Mouse (Mus musculus): Measurements from ENCODE around the gene Castor1. TPM values are rescaled to one million over a fixed set of nuclear protein-coding genes. Genes with fewer than 3 reads are reported as not detected.

Castor1 gene
- total and polyA plus RNA-seq, 2 experiments from 2014 or later: 8.4 to 32.6 TPM

DNA sequence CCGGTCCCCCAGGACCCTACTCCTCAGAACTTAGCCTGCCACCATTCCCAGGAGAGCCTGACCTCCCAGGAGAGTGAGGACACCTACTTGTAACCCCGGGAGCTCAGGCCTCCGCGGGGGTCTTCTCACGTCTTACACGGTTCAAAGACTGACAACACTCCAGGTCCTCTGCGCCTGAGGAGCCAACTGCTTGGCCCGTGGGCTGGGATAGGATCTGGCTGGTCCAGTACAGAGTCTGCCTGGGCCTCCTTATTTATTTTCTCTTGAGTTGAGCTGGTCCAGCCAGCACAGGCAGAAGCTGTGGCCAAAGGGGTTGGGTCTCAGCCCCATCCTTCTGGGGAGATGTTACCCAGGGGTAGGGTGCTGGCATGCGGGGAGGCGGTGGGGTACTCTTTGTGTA, 3.0 kb upstream of the Castor1 start:
- ATAC-seq (ENCODE audit: insufficient read depth, low read depth) (no peak), DNase-seq (ENCODE audit: low spot score) (no peak)
- WGBS: 74% methylated on average over 10 of the region's 10 CpGs
- Histone ChIP-seq H3K27me3 (ENCODE audit: control insufficient read depth, insufficient read depth, low read length) (no peaks in the 10 kb centered on the region), H3K4me1 (ENCODE audit: control insufficient read depth, insufficient read depth) (peaks cover 27% of the 10 kb centered on the region; the same call in 1 of the 2 replicates), H3K27ac (ENCODE audit: low read depth) (no peak overlapping the region), H3K4me2 (ENCODE audit: low read depth, low read length) (no peak overlapping the region), H3K36me3 (replicated peaks; ENCODE audit: control insufficient read depth, insufficient read depth, low read length) (peaks cover 30% of the 10 kb centered on the region), H3K9me3 (replicated peaks; ENCODE audit: control insufficient read depth, low read length) (no peaks in the 10 kb centered on the region), H3K9ac (replicated peaks; ENCODE audit: low read depth, low read length) (no peak overlapping the region), H3K4me3 (ENCODE audit: low read depth, low read length) (no peak overlapping the region)
- TF ChIP-seq CTCF (IDR thresholded peaks at IDR 0.05; ENCODE audit: low read depth) (no peak), EP300 (IDR thresholded peaks at IDR 0.05; ENCODE audit: low read depth) (no peak)

DNA sequence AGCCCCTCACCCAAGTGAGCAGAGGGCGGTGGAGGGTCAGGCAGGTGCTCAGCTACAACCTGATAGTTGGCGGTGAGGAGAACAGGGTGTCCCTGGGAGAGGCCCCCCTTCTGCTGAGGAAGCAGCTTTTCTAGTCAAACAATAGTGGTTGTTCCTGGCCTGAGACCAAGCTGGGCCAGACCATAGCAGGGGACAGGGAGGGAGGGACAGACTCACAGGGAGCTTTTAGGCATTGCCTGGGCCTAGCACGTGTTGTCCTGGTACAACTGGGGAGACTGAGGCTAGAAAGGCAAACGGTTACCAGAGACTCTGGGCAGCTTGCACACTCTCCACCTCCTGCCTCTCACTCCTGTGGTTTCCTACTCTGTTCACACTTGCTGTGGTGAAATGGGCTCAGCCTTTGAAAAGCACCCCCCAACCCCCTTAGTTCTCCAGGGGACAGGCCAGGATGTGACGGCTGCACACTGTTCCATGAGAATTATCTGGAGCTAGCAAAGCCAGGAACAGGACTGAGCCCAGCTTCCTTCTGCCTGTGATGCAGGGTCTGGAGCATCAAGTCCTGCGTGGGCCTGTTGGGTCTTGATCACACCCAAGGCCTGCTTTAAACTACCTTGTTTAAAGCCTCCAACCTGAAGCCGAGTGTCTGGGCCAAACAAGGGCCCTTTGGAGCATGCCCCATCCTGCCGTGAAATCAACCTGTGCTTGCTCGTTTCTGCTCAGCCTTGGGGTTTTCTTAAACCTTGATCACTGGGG, 1.6 kb upstream of the Castor1 start:
- Histone ChIP-seq H3K27ac (ENCODE audit: low read depth) (peak overlapping the region; percentile 88), H3K9me3 (replicated peaks; ENCODE audit: control insufficient read depth, low read length) (no peaks in the 10 kb centered on the region), H3K4me3 (ENCODE audit: low read depth, low read length) (no peak overlapping the region), H3K36me3 (replicated peaks; ENCODE audit: control insufficient read depth, insufficient read depth, low read length) (peaks cover 29% of the 10 kb centered on the region), H3K27me3 (ENCODE audit: control insufficient read depth, insufficient read depth, low read length) (no peaks in the 10 kb centered on the region), H3K4me1 (ENCODE audit: control insufficient read depth, insufficient read depth) (peaks cover 27% of the 10 kb centered on the region; the same call in 1 of the 2 replicates), H3K9ac (replicated peaks; ENCODE audit: low read depth, low read length) (no peak overlapping the region; the same call in 1 of the 2 replicates), H3K4me2 (ENCODE audit: low read depth, low read length) (no peak overlapping the region)
- ATAC-seq (ENCODE audit: insufficient read depth, low read depth): peak; percentile 62
- TF ChIP-seq EP300 (IDR thresholded peaks at IDR 0.05; ENCODE audit: low read depth): peak; percentile 59; the same call in 1 of the 2 replicates
- TF ChIP-seq CTCF (IDR thresholded peaks at IDR 0.05; ENCODE audit: low read depth): no peak
- WGBS: 56% methylated on average over 9 of the region's 9 CpGs
- peak; percentile 71 for DNase-seq (ENCODE audit: low spot score)

DNA sequence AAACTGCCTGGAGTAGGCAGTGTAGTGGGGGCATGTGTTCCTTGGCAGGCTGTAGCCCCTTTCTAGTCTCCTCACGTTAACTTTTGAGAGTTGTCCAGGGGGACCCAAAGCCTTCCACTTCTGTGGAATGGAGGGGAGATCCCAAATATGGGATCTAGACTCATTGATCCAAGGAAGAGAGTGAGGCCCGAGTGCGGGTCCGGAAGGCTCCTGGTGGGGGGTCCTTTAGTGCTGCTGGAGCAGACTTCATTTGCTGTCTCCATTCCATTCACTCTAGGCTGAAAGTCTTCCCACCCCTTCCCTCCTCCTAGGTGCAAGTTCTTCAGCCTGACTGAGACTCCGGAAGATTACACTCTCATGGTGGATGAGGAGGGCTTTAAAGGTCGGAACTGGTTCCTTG, 612 bp downstream of the Castor1 start:
- Histone ChIP-seq H3K36me3 (replicated peaks; ENCODE audit: control insufficient read depth, insufficient read depth, low read length) (peaks cover 18% of the 10 kb centered on the region), H3K4me3 (ENCODE audit: low read depth, low read length) (peak overlapping the region; percentile 57), H3K9me3 (replicated peaks; ENCODE audit: control insufficient read depth, low read length) (no peaks in the 10 kb centered on the region), H3K27me3 (ENCODE audit: control insufficient read depth, insufficient read depth, low read length) (no peaks in the 10 kb centered on the region), H3K4me2 (ENCODE audit: low read depth, low read length) (peak overlapping the region; percentile 64), H3K9ac (replicated peaks; ENCODE audit: low read depth, low read length) (peak overlapping the region; percentile 60), H3K4me1 (ENCODE audit: control insufficient read depth, insufficient read depth) (peaks cover 27% of the 10 kb centered on the region; the same call in 1 of the 2 replicates), H3K27ac (ENCODE audit: low read depth) (peak overlapping the region; percentile 88)
- WGBS: 18% methylated on average over 6 of the region's 6 CpGs
- TF ChIP-seq EP300 (IDR thresholded peaks at IDR 0.05; ENCODE audit: low read depth) (no peak), CTCF (IDR thresholded peaks at IDR 0.05; ENCODE audit: low read depth) (no peak)
- DNase-seq (ENCODE audit: low spot score) (no peak), ATAC-seq (ENCODE audit: insufficient read depth, low read depth) (no peak)

DNA sequence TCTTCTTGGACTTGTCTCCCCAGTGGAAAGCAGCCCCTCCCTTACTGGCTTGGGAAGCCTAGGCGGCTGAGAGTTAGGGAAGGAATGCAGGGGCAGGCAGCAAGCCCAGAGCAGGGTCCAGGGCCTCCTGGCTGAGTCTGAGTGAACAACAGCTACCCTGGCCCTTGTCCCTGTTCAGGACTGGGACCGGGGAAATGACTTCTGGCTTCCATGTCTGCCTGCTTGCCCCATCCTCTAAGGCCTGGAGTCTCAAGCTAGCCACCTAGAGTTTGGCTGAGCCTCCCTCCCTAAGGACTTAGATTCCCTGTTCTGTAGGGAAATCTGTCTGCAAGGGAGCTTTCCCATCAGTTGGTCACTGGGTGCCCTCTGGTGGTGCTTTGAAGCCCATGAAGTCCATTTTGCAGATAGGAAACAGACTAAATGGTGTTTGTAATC, 1.3 kb downstream of the Castor1 start:
- Histone ChIP-seq H3K4me1 (ENCODE audit: control insufficient read depth, insufficient read depth) (peaks cover 27% of the 10 kb centered on the region; the same call in 1 of the 2 replicates), H3K36me3 (replicated peaks; ENCODE audit: control insufficient read depth, insufficient read depth, low read length) (peaks cover 13% of the 10 kb centered on the region), H3K9me3 (replicated peaks; ENCODE audit: control insufficient read depth, low read length) (no peaks in the 10 kb centered on the region), H3K9ac (replicated peaks; ENCODE audit: low read depth, low read length) (no peak overlapping the region), H3K27me3 (ENCODE audit: control insufficient read depth, insufficient read depth, low read length) (no peaks in the 10 kb centered on the region), H3K4me3 (ENCODE audit: low read depth, low read length) (no peak overlapping the region), H3K27ac (ENCODE audit: low read depth) (peak overlapping the region; percentile 88; the same call in 1 of the 2 replicates), H3K4me2 (ENCODE audit: low read depth, low read length) (peak overlapping the region; percentile 64)
- DNase-seq (ENCODE audit: low spot score): peak; percentile 78
- 0 out of 2 replicates have a peak, but pooled peaks have one; percentile 3 for ATAC-seq (ENCODE audit: insufficient read depth, low read depth)
- TF ChIP-seq EP300 (IDR thresholded peaks at IDR 0.05; ENCODE audit: low read depth) (no peak), CTCF (IDR thresholded peaks at IDR 0.05; ENCODE audit: low read depth) (peak; percentile 91)
- 3% methylated on average over 2 of the region's 2 CpGs for WGBS

GRCm38 (mm10) chr11:4219908-4220307, 1.9 kb downstream of the Castor1 start:
- Histone ChIP-seq H3K4me1 (ENCODE audit: control insufficient read depth, insufficient read depth) (peaks cover 27% of the 10 kb centered on the region; the same call in 1 of the 2 replicates), H3K4me2 (ENCODE audit: low read depth, low read length) (no peak overlapping the region), H3K4me3 (ENCODE audit: low read depth, low read length) (no peak overlapping the region), H3K27me3 (ENCODE audit: control insufficient read depth, insufficient read depth, low read length) (no peaks in the 10 kb centered on the region), H3K36me3 (replicated peaks; ENCODE audit: control insufficient read depth, insufficient read depth, low read length) (peaks cover 7% of the 10 kb centered on the region), H3K27ac (ENCODE audit: low read depth) (no peak overlapping the region), H3K9ac (replicated peaks; ENCODE audit: low read depth, low read length) (no peak overlapping the region), H3K9me3 (replicated peaks; ENCODE audit: control insufficient read depth, low read length) (no peaks in the 10 kb centered on the region)
- TF ChIP-seq CTCF (IDR thresholded peaks at IDR 0.05; ENCODE audit: low read depth): no peak
- 64% methylated on average over 9 of the region's 9 CpGs for WGBS
- no peak for ATAC-seq (ENCODE audit: insufficient read depth, low read depth)
- DNase-seq (ENCODE audit: low spot score): no peak
